Mouse (Mus musculus) urinary bladder, postnatal 36 days (tissue): Measurements from ENCODE around the gene Zswim7.

ENCODE experiments used
- DNase-seq, 2 experiments: peaks; one replicate each; pipeline ENCODE4 v3.0.0; 2022; ENCODE audit warnings: low spot score in 2 of 2, mixed read lengths in 1 of 2

Gene Zswim7

GRCm38 (mm10) chr11:62253380-62253779 is 27.8 kb downstream of the Zswim7 start:
- peak; percentile 55 to 65 for DNase-seq

GRCm38 (mm10) chr11:62251047-62251446 is 30.1 kb downstream of the Zswim7 start:
- peak in 1 of 2 experiments; percentile 52 for DNase-seq

GRCm38 (mm10) chr11:62249266-62250037 is 31.7 kb downstream of the Zswim7 start:
- peak; percentile 64 for DNase-seq

- peak; percentile 62 to 65 for DNase-seq
These were observed 32.6 kb downstream of the Zswim7 start, which contains the start of gene Adora2b for GRCm38 (mm10) chr11:62248401-62249244. Gene Adora2b (plus strand): TSS chr11:62248984.

- no peak for DNase-seq
These were observed 33.3 kb downstream of the Zswim7 start for GRCm38 (mm10) chr11:62247759-62248400.

GRCm38 (mm10) chr11:62244471-62244870 is 36.7 kb downstream of the Zswim7 start:
- DNase-seq = no peak

- DNase-seq = no peak
These were observed 37.3 kb downstream of the Zswim7 start for GRCm38 (mm10) chr11:62243871-62244270.

GRCm38 (mm10) chr11:62240631-62241261 is 40.4 kb downstream of the Zswim7 start:
- no peak for DNase-seq

GRCm38 (mm10) chr11:62224797-62225196 is 56.4 kb downstream of the Zswim7 start:
- DNase-seq = no peak

GRCm38 (mm10) chr11:62223962-62224361 is 57.2 kb downstream of the Zswim7 start:
- peak; percentile 20 to 39 for DNase-seq

GRCm38 (mm10) chr11:62223416-62223815 is 57.8 kb downstream of the Zswim7 start:
- no peak for DNase-seq

GRCm38 (mm10) chr11:62220756-62221510 is 60.2 kb downstream of the Zswim7 start:
- no peak for DNase-seq

- no peak for DNase-seq
These were observed 63.4 kb downstream of the Zswim7 start for GRCm38 (mm10) chr11:62217751-62218150.
